Mouse (Mus musculus): ENCODE results near the gene Fam124a. TPM values are rescaled to one million over a fixed set of nuclear protein-coding genes. Genes with fewer than 3 reads are reported as not detected.

Fam124a gene
- total RNA-seq, 2 experiments from 2014 or later: 2.9 to 4.2 TPM

- DNase-seq: no peak
These were observed 92.9 kb downstream of the Fam124a start for GRCm38 (mm10) chr14:62648405-62648804.

GRCm38 (mm10) chr14:62650376-62650775 lies 94.8 kb downstream of the Fam124a start:
- intact Hi-C loops (cut with DNase I): no loop called here
- no peak for DNase-seq

More at GRCm38 (mm10) chr14:62648405-62648804, 92.9 kb downstream of the Fam124a start:
- intact Hi-C loops (cut with DNase I): no loop called here

- intact Hi-C loops (cut with DNase I): no loop called here
- DNase-seq: no peak
These were observed 96.2 kb downstream of the Fam124a start for GRCm38 (mm10) chr14:62651771-62652170.

GRCm38 (mm10) chr14:62655996-62656395 lies 100.5 kb downstream of the Fam124a start:
- intact Hi-C loops (cut with DNase I): no loop called here
- no peak for DNase-seq

- no peak for DNase-seq
- intact Hi-C loops (cut with DNase I): no loop called here
These were observed 101.9 kb downstream of the Fam124a start for GRCm38 (mm10) chr14:62657469-62657868.

Other genes starting within 250 kb of the Fam124a start
- under 1 TPM in 1 of 2 experiments, not detected in 1; 0.11 TPM for gene Gucy1b2, start 99.4 kb upstream of the Fam124a start, total RNA-seq (2021)
- not detected for gene Gm4131, start 11.2 kb downstream of the Fam124a start, total RNA-seq (2021)
- gene Serpine3, start 107.9 kb downstream of the Fam124a start, total RNA-seq (2021): not detected
- 10 to 100 TPM; 14.5 to 21.4 TPM for gene Ints6, start 205.4 kb downstream of the Fam124a start, total RNA-seq (2021)

Data from heart, postnatal 36 days (tissue).